Mouse (Mus musculus) left cerebral cortex, postnatal 36 days (tissue): ENCODE results near the gene Pdss2. TPM values are rescaled to one million over a fixed set of nuclear protein-coding genes. Genes with fewer than 3 reads are reported as not detected.
A peak's percentile ranks its signal among the peaks of the same experiment; 100 is the strongest.

Source experiments
- DNase-seq, 2 experiments: peaks; one replicate each; pipeline ENCODE4 v3.0.0; 2021 to 2022; ENCODE audit warnings: low spot score in 2 of 2, mixed read lengths in 1 of 2
- intact Hi-C: fragments of 180-260 bp; cut with DNase I; formaldehyde crosslinking; loops from one replicate; pipeline ENCODE4 v1.15.1; 2025
- total RNA-seq, 2 experiments: library from RNA; stranded (reverse); gene quantifications; 2 replicates each; pipeline ENCODE4 v1.2.3; 2021

Pdss2 gene
- total RNA-seq = 10 to 100 TPM; 16.2 to 16.5 TPM

DNA sequence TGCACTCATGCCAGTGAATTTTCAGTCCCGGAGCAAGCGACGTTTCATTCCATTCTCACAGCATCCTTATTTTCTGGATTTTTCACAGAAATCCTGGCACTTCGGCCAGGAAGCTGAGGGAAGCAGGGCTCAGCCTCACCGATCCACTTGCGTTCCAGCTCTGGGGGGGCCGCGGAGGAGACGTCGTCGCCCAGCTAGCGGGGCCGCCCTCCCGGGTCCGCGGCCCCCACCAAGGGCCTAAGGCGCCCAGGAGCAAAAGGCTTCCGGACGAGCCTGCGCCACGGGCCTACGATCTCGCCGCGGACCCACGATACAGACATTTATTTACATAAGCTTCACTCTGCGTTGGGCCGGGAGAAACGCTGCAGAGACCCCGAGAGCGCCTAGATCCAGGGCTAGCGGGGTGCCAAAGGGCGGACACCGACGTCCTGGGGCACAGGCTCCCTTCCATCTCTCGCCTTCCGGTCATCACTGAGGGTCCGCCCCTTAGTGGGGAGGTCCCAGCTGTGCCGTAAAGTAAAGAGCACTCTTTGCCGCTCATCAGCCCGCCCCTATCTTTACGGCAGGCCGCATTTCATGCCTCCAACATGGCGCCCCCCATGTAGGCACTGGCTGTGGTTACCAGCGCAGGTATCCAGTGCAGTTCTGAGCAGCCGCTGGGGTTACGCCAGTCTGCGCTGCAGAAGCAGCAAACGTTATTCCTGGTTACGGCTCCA is at the start of gene Pdss2:
Gene Pdss2 (plus strand): TSS at position 577 of the 716 bp plus-strand sequence.
- DNase-seq = peak; percentile 93 to 94
- intact Hi-C loops = loop anchor here (2.0 to 5.0 kb wide), 3 partner anchors 46 to 251 kb away; partner anchors contain the start of genes 9030612E09Rik and Sobp

DNA sequence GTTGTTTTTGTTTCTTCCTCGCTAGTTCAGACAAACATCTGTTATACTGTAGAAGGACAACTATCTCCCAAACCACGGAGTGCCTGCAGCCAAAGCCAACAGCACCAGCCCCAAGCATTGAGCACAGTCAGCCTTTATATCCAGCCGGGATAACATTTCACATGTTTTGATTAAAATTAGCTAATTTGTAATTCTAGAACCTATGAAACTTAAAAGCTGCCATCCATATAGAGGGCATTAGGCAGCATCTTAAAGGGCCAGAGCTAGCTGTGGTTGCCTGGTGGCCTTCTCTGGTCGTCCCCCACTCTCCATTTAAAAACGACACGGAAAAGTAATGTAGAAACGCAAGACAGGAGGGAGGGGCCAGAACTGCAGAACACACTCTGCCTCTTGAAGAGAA is 49.2 kb upstream of the Pdss2 start:
- intact Hi-C loops = loop anchor here (5.0 kb wide), 3 partner anchors 50 to 305 kb away; partner anchors contain the start of gene Bend3

DNA sequence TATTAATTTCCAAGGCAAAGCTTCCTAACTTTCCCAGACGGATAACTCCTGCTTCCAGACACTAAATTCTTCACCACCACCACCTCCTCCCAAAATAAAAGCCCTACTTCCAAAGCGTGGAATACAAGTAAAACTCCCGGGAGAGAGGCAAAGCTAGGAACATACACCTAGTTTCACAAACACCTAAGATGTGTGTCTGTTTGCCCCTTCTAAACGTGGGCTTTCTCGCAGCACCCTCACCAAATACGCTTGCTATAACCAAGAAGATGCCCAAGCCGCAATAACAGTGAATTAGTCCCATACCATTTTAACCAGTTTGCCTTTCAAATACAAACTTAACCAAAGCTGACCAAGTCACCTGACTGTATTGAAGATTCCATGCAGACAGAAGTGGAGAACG is 48.7 kb upstream of the Pdss2 start:
- no peak for DNase-seq
- intact Hi-C loops = loop anchor here (5.0 kb wide), 3 partner anchors 50 to 305 kb away; partner anchors contain the start of gene Bend3

More for the DNA sequence above, 49.2 kb upstream of the Pdss2 start:
- no peak for DNase-seq

DNA sequence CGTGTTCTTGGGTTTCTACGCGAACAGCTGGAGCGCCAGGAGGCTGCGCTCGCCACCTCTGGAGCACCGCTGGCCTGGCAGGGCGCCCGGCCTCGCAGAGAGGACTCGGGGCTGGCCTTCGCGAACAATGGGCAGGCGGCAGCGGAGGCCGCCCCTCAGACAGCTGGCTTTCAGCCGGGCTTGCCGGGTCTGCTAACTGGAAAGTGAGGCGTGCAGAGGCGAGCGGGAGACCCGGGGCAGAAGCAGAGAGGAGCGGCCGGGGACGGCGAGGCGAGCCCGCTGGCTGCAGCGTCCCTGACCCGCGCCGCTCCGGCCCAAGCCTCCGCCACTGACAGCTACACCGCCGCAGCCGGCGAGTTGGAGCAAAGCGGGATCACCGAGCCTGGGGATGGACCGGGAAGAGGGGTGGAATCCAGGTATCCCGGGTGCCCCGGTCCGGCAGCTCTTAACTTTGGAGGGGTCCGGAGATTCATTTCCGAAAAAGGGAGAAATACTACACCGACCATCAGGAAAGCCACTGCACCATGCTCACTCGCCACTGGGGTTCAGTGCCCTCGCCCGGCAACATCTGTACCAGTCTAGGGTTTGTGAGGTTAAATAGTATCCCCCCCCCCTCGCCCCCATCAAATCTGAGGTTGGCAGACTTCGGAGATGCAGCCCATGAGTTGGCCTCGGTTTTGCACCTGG is 48.0 kb upstream of the Pdss2 start:
- peak; percentile 54 to 55 for DNase-seq
- intact Hi-C loops = loop anchor here (5.0 kb wide), 3 partner anchors 51 to 304 kb away; partner anchors contain the start of gene Bend3

DNA sequence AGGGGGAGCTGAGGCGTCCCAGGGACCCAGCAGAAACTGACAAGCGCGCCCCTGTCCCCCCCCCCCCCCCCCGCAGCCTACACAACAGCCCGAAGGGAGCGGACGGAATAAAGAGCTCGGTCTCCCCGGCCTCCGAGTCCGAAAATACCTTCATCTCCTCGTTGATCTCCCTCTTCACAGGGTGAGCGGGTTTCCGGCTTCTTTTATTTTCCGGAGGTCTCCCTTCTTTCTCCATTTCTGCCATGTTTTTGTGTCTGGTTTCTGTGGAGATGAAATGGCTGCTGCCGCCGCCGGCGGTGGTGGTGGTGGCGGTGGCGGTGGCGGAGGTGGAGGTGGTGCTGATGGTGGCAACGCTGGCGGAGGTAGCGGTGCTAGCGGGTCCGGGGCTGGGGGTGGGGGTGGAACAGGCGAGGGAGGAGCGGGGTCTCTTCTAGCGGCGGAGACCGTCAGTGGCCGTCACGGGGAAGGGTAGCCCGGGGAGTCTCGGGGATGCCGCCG is 47.4 kb upstream of the Pdss2 start:
- no peak for DNase-seq
- intact Hi-C loops = loop anchor here (2.0 to 5.0 kb wide), 5 partner anchors 47 to 303 kb away; partner anchors contain the start of genes Bend3 and Pdss2

DNA sequence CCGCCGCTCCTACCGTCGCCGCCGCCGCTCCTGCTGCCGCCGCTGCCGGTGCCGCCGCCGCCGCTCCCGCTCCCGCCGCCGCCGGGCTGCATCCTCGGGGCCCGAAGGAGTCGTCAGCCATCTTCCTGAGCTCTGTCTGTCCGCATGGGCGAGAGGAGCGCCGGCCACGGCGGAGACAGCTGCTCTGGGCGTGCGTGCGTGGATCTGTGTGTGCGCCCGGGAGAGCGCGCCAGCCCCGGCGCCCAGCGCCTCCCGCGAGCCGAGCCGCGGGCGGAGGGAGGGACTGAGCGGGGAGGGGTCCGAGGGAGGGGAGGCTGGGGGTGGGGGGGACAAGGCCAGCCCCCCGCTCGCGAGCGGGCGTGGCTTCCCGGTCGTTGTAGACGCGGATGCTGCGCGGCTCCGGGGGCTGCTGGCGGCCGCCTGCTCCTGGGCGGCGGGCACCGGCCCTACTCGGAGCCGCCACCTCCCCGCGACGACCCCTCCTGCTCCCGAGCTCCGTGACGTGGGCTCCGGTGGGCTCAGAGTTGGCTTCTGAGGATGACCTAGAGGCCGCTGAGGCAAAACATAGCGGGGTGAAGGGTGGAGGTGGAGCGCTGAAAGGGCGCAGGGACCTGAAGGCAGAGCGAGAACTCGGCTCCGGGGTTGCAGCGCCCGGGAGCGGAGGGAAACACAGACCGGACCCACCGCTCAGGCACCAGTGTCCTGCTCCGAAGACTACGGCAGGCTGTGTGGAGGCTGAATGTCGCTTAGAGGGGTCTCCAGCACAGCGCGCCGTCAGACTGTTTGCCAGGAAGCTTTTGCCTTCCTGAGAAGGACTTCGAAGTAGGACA is 46.7 kb upstream of the Pdss2 start, which contains the start of the genes Sobp and 9030612E09Rik:
Gene Sobp (minus strand): TSS at position 205 of the 830 bp plus-strand sequence.
Gene 9030612E09Rik (plus strand): TSS at position 379 of the 830 bp plus-strand sequence.
- intact Hi-C loops = loop anchor here (2.0 to 5.0 kb wide), 5 partner anchors 46 to 303 kb away; partner anchors contain the start of genes Bend3 and Pdss2
- peak; percentile 85 to 88 for DNase-seq

DNA sequence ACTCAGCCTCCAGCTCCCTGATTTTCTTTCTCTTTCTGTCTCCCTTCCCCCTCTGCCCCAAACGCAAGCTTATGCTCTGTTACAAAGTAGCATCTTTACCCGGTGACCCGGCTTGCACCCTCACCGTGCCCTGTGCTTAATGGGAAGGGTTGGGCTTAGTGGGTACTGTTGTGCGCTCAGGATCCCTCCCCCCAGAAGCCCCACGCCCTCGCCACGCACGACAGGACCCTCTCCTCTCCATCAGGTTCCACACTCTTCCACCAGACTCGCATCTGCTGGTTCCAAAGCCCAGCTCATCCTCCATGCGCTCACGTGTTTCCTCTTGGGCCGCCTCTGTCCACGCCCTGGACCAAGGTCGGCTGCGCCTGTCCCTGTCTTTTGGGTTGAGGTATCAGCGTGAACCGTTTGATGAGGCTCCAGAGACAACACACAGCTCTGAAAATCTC is 46.1 kb upstream of the Pdss2 start:
- peak; percentile 51 to 64 for DNase-seq
- intact Hi-C loops = loop anchor here (2.0 kb wide), 2 partner anchors 46 to 154 kb away; partner anchors contain the start of gene Pdss2

DNA sequence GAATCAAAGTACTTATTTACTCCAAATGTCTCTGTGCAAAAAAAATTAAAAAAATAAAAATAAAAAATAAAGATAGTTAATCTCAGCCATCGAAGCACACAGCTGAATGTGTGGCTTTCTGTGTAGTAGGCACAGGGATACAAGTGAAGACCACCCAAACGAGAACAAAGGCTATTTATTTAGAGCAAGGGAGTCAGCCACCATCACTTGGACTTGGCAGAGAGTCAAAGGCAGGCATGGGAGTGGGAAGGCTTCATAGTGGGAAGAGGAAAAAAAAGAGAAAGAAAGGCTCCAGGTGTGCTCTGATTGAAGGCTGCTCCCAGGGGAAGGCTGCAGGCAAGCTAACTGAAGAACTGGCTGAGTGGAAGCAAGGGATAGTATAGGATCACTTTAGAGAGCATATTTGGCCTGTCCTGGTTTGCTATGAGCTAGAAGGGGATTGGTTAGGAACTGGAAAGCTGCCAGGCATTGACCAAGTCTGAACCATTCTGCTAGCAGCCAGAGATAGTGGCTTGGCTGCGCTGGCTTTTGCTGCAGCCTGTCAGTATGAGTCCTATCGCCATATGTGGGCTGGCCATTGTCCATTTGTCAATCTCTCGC is 40.9 kb upstream of the Pdss2 start:
- intact Hi-C loops = no loop called here
- no peak for DNase-seq

DNA sequence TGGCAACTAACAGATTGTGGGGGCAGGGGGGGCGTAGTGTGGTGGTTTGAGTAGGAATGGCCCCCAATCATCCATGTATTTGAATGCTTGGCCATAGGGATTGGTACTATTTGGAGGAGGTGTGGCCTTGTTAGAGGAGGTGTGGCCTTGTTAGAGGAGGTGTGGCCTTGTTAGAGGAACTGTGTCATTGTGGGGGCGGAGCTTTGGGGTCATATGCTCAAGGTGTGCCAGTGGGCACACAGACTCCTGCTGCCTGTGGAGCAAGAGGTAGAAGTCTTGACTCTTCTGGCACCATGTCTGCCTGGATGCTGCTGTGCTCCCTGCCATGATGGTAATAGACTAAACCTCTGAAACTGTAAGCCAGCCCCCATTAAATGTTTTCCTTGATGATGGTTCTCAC is 21.1 kb upstream of the Pdss2 start:
- DNase-seq = no peak
- intact Hi-C loops = no loop called here

DNA sequence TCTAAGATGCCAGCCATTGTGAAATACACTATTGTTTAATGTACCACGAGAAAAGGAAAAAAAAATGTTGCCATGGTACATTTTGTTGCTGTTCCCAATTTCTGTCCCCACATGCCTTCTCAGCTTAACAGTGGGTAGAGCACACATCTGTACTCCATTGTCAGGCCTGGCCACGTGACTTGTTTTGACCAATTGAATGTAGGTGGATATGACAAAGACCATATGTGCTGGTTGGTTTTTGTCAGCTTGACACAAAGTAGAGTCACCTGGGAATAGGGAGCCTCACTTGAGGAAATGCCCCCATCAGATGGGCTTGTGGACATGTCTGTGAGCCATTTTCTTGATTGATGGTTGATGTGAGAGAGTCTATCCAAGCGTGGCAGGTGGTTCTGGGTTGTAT is 17.4 kb upstream of the Pdss2 start:
- DNase-seq = no peak
- intact Hi-C loops = no loop called here

DNA sequence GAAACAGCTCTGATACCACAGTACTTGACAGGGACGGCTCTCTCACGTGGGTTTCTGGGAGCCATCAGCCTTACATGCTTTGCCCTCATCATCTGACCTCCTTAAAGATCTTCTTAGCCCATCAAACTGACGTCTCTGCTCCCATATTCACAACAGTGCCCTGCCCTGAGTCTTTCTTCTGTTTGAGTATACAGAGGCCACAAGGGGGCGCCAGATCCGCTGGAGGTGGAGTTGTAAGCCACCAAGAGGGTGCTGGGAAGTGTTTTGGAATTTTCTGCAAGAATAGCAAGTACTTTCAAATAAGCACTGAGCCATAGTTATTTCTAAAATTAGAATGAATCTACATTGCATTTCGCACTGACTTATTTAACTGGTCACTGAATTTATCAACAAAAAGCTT is 9.4 kb upstream of the Pdss2 start:
- intact Hi-C loops = no loop called here
- DNase-seq = no peak

DNA sequence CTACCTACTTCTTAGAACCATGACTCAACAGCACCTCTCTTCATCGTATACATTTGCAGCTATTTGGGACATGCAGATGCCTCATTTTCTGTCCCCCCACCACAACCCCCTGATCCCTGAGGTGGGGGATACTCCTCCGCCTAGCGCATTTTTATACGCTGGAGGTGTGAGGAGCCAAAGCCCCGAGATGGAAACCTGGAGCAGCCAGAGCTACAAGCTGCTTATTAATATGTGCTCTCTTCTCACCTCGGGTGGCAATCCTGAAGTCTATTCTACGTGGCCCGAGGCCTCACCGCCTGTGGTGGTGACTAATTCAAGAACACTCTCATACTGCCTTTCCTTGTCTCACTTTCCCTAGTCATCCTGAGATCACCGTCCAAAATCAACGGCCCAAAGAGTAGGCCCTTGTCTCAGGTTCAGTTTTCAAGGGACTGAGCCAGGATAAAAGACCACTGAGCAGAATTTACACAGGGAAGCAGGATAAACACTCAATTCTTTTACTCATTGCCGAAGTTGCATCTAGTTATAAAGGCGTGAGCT is 3.9 kb upstream of the Pdss2 start:
- no peak for DNase-seq
- intact Hi-C loops = no loop called here

DNA sequence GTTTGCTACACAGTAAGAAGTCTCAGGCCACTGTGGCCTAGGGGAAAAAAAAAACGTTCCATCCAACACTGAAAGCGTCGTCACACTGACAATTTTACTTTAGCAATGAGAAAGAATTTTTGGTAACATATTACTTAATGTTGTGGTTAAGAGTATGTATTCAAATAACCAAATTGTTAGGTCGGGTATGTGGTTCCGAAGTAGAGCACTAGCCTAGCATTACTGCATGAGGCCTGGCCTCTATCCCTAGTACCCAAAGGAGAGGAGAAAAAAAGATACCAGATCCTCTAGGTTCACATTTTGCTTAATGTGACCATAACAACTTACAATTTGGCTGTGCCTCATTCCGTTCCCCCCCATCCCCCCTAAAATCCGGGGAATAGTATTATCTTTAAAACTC is 807 bp upstream of the Pdss2 start:
- DNase-seq = peak in 1 of 2 experiments; percentile 7
- intact Hi-C loops = loop anchor here (2.0 to 5.0 kb wide), 3 partner anchors 46 to 252 kb away; partner anchors contain the start of genes 9030612E09Rik and Sobp

DNA sequence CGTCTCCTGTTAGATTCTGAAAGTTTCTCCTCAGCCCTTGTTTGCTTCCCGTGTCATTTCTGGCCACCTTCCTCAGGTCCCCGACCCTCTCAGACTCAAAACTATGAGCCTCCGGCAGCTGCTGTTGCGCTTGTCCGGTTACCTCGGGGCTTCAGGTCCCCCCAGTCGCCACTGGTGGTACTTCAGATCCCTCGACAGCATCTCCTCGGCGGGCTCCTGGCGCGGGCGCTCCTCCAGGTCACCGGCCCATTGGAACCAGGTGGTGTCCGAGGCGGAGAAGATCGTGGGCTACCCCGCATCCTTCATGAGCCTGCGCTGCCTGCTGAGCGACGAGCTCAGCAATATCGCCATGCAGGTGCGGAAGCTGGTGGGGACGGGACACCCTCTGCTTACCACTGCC is 373 bp downstream of the Pdss2 start:
- intact Hi-C loops = loop anchor here (2.0 to 5.0 kb wide), 3 partner anchors 47 to 251 kb away; partner anchors contain the start of genes 9030612E09Rik and Sobp

DNA sequence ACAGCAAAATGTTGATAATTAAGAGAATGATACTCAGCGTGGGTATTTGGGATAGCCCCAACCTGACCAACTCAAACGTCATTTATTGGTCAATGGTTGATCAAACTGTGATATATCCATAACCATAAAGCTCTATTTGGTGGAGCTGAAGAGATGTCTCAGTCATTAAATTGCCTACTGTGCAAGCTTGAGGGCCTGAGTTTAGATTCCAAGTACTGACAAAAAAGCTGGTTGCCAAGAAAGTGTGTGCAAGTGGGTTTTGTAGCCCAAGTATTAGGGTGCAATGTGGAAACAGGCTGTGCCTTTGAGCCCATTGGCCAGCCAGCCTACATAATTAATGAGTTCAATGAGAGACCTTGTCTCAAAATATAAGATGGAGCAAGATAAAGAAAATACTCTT is 2.1 kb downstream of the Pdss2 start:
- intact Hi-C loops = loop anchor here (5.0 kb wide), 2 partner anchors 54 to 249 kb away; no protein-coding TSS in a partner anchor
- DNase-seq = no peak

More for the DNA sequence above, 373 bp downstream of the Pdss2 start:
- no peak for DNase-seq

DNA sequence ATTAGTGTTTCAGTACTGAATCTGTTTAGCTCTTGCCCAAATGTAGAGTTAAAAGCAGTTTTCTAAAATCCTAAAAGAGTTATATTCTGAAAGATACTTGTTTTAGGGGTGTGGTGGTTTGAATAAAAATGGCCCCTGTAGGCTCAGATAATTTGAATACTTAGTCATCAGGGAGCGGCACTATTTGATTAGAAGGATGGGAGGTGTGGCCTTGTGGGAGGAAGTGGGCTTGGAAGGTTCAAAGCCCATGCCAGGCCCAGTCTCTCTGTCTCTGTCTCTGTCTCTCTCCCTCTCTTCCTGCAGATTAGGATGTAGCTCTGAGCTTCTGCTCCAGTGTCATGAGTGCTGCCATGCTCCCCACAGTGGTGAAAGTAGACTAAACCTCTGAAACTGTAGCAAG is 5.1 kb downstream of the Pdss2 start:
- no peak for DNase-seq
- intact Hi-C loops = no loop called here

DNA sequence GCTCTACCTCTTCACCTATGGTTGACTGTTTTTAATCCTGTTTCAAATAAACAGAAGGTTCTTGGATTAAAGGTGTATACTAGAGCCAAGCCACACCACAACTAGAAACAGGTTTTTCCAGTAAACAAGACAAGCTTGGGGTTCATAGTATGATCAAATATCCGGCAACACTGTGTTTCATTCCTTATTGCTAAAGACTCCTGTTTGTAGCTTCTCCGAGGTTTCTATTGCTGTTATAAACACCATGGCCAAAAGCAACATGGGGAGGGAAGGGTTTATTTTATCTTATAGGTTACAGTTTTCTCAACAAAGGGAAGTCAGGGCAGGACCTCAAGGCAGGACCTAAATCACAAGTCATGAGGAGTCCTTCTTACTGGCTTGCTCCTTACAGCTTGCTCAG is 8.0 kb downstream of the Pdss2 start:
- no peak for DNase-seq
- intact Hi-C loops = no loop called here

DNA sequence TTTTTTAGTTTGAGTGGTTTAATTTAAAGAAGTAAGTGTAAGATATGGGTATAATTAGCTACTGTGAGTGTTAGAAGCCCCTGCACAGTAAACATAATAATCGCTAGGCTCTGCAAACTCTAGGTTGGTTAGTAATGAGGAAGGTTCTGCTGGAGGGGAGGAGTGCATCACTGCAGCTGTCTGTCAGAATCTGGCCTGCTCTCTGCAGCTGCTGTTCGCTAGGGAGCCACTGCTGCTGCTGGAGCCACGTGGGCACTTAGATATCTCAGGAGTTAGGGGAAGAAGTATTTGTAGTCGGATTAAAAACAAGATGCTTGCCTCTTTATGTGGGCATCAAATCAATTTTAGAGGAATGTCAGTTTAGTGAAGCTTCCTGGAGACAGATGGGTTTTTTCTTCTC is 13.2 kb downstream of the Pdss2 start:
- intact Hi-C loops = no loop called here
- no peak for DNase-seq
